Mouse (Mus musculus): ENCODE measurements at regions not wholly inside any gene's neighbourhood (a gene's known extent, or its start where the extent isn't known, plus 50 kb on each side); places are given as distances from the start of the nearest gene placed in this dataset.

- 62% methylated on average over 11 of the region's 11 CpGs for WGBS
- no peaks in the 10 kb centered on the region for H3K27me3 ChIP-seq (ENCODE audit: low read depth, poor library complexity, severe bottlenecking)
- no peak overlapping the region for H3K27ac ChIP-seq
- H3K9me3 ChIP-seq (replicated peaks) = no peaks in the 10 kb centered on the region
- no peaks in the 10 kb centered on the region for H3K36me3 ChIP-seq
- DNase-seq (ENCODE audit: low spot score) = peak; percentile 37
- no peak overlapping the region for H3K4me3 ChIP-seq
- H3K4me1 ChIP-seq = peaks cover 27% of the 10 kb centered on the region
Observed at GRCm38 (mm10) chr3:132425819-132426671, 203.6 kb upstream of the Gimd1 start.

GRCm38 (mm10) chr3:132427244-132427643 is 202.4 kb upstream of the Gimd1 start:
- DNase-seq (ENCODE audit: low spot score) = no peak
- peaks cover 27% of the 10 kb centered on the region for H3K4me1 ChIP-seq
- H3K36me3 ChIP-seq = no peaks in the 10 kb centered on the region
- H3K9me3 ChIP-seq (replicated peaks) = no peaks in the 10 kb centered on the region
- H3K27ac ChIP-seq = peak overlapping the region; percentile 37
- no peak overlapping the region for H3K4me3 ChIP-seq
- no peaks in the 10 kb centered on the region for H3K27me3 ChIP-seq (ENCODE audit: low read depth, poor library complexity, severe bottlenecking)
- 52% methylated on average over 9 of the region's 9 CpGs for WGBS

GRCm38 (mm10) chr3:132428148-132428547 is 201.5 kb upstream of the Gimd1 start:
- WGBS = 59% methylated on average over 17 of the region's 17 CpGs

GRCm38 (mm10) chr3:132431805-132432204 is 197.8 kb upstream of the Gimd1 start:
- Histone ChIP-seq H3K4me1 (peaks cover 13% of the 10 kb centered on the region), H3K36me3 (no peaks in the 10 kb centered on the region), H3K4me3 (no peak overlapping the region), H3K27ac (no peak overlapping the region), H3K27me3 (ENCODE audit: low read depth, poor library complexity, severe bottlenecking) (no peaks in the 10 kb centered on the region), H3K9me3 (replicated peaks) (no peaks in the 10 kb centered on the region)
- DNase-seq (ENCODE audit: low spot score) = no peak

More at GRCm38 (mm10) chr3:132428148-132428547, 201.5 kb upstream of the Gimd1 start:
- no peaks in the 10 kb centered on the region for H3K36me3 ChIP-seq
- H3K4me3 ChIP-seq = no peak overlapping the region
- 0 out of 2 replicates have a peak overlapping the region, but pooled peaks have one; percentile 34 for H3K27ac ChIP-seq
- H3K9me3 ChIP-seq (replicated peaks) = no peaks in the 10 kb centered on the region
- H3K4me1 ChIP-seq = peaks cover 27% of the 10 kb centered on the region
- H3K27me3 ChIP-seq (ENCODE audit: low read depth, poor library complexity, severe bottlenecking) = no peaks in the 10 kb centered on the region
- no peak for DNase-seq (ENCODE audit: low spot score)

GRCm38 (mm10) chr3:132441226-132441625 is 188.4 kb upstream of the Gimd1 start:
- no peak overlapping the region for H3K27ac ChIP-seq
- no peaks in the 10 kb centered on the region for H3K36me3 ChIP-seq
- no peak for DNase-seq (ENCODE audit: low spot score)
- no peaks in the 10 kb centered on the region for H3K9me3 ChIP-seq (replicated peaks)
- no peaks in the 10 kb centered on the region for H3K4me1 ChIP-seq
- no peaks in the 10 kb centered on the region for H3K27me3 ChIP-seq (ENCODE audit: low read depth, poor library complexity, severe bottlenecking)
- WGBS = 91% methylated on average over 6 of the region's 6 CpGs
- H3K4me3 ChIP-seq = no peak overlapping the region

GRCm38 (mm10) chr3:132453927-132454326 is 175.7 kb upstream of the Gimd1 start:
- no peaks in the 10 kb centered on the region for H3K4me1 ChIP-seq
- WGBS = 79% methylated on average over 4 of the region's 4 CpGs
- H3K4me3 ChIP-seq = no peak overlapping the region
- no peak for DNase-seq (ENCODE audit: low spot score)
- no peaks in the 10 kb centered on the region for H3K27me3 ChIP-seq (ENCODE audit: low read depth, poor library complexity, severe bottlenecking)
- no peak overlapping the region for H3K27ac ChIP-seq
- H3K36me3 ChIP-seq = no peaks in the 10 kb centered on the region
- no peaks in the 10 kb centered on the region for H3K9me3 ChIP-seq (replicated peaks)

GRCm38 (mm10) chr3:132462348-132462959 is 167.2 kb upstream of the Gimd1 start:
- 80% methylated on average over 5 of the region's 5 CpGs for WGBS
- Histone ChIP-seq H3K27me3 (ENCODE audit: low read depth, poor library complexity, severe bottlenecking) (no peaks in the 10 kb centered on the region), H3K4me3 (no peak overlapping the region)

GRCm38 (mm10) chr3:132471070-132471469 is 158.6 kb upstream of the Gimd1 start:
- Histone ChIP-seq H3K36me3 (no peaks in the 10 kb centered on the region), H3K9me3 (replicated peaks) (no peaks in the 10 kb centered on the region), H3K4me3 (no peak overlapping the region), H3K4me1 (no peaks in the 10 kb centered on the region), H3K27ac (no peak overlapping the region), H3K27me3 (ENCODE audit: low read depth, poor library complexity, severe bottlenecking) (no peaks in the 10 kb centered on the region)
- DNase-seq (ENCODE audit: low spot score) = no peak
- 48% methylated on average over 4 of the region's 4 CpGs for WGBS

More at GRCm38 (mm10) chr3:132462348-132462959, 167.2 kb upstream of the Gimd1 start:
- no peak overlapping the region for H3K27ac ChIP-seq
- H3K36me3 ChIP-seq = no peaks in the 10 kb centered on the region
- no peak for DNase-seq (ENCODE audit: low spot score)
- H3K4me1 ChIP-seq = no peaks in the 10 kb centered on the region
- H3K9me3 ChIP-seq (replicated peaks) = no peaks in the 10 kb centered on the region

GRCm38 (mm10) chr3:132477768-132478167 is 151.9 kb upstream of the Gimd1 start:
- H3K9me3 ChIP-seq (replicated peaks) = no peaks in the 10 kb centered on the region
- no peak overlapping the region for H3K4me3 ChIP-seq

GRCm38 (mm10) chr3:132479275-132479674 is 150.3 kb upstream of the Gimd1 start:
- no peaks in the 10 kb centered on the region for H3K27me3 ChIP-seq (ENCODE audit: low read depth, poor library complexity, severe bottlenecking)
- WGBS = 79% methylated on average over 2 of the region's 2 CpGs
- DNase-seq (ENCODE audit: low spot score) = no peak
- no peak overlapping the region for H3K27ac ChIP-seq
- no peaks in the 10 kb centered on the region for H3K36me3 ChIP-seq
- H3K9me3 ChIP-seq (replicated peaks) = no peaks in the 10 kb centered on the region
- peaks cover 5% of the 10 kb centered on the region; the same call in 1 of the 2 replicates for H3K4me1 ChIP-seq
- no peak overlapping the region for H3K4me3 ChIP-seq

More at GRCm38 (mm10) chr3:132477768-132478167, 151.9 kb upstream of the Gimd1 start:
- Histone ChIP-seq H3K27ac (no peak overlapping the region), H3K36me3 (no peaks in the 10 kb centered on the region), H3K4me1 (peaks cover 5% of the 10 kb centered on the region; the same call in 1 of the 2 replicates), H3K27me3 (ENCODE audit: low read depth, poor library complexity, severe bottlenecking) (no peaks in the 10 kb centered on the region)
- 86% methylated on average over 5 of the region's 5 CpGs for WGBS
- no peak for DNase-seq (ENCODE audit: low spot score)

- Histone ChIP-seq H3K27ac (no peak overlapping the region), H3K4me3 (no peak overlapping the region), H3K27me3 (ENCODE audit: low read depth, poor library complexity, severe bottlenecking) (no peaks in the 10 kb centered on the region), H3K4me1 (peaks cover under 1% of the 10 kb centered on the region; the same call in 1 of the 2 replicates), H3K36me3 (no peaks in the 10 kb centered on the region), H3K9me3 (replicated peaks) (no peaks in the 10 kb centered on the region)
- 91% methylated on average over 2 of the region's 2 CpGs for WGBS
- no peak for DNase-seq (ENCODE audit: low spot score)
Observed at GRCm38 (mm10) chr3:132484814-132485213, 144.8 kb upstream of the Gimd1 start.

- H3K27me3 ChIP-seq (ENCODE audit: low read depth, poor library complexity, severe bottlenecking) = no peaks in the 10 kb centered on the region
- WGBS = 89% methylated on average over 5 of the region's 5 CpGs
- no peaks in the 10 kb centered on the region for H3K36me3 ChIP-seq
- H3K9me3 ChIP-seq (replicated peaks) = no peaks in the 10 kb centered on the region
- no peaks in the 10 kb centered on the region for H3K4me1 ChIP-seq
- no peak overlapping the region for H3K27ac ChIP-seq
- DNase-seq (ENCODE audit: low spot score) = no peak
- no peak overlapping the region for H3K4me3 ChIP-seq
Observed at GRCm38 (mm10) chr3:132485553-132485952, 144.1 kb upstream of the Gimd1 start.

GRCm38 (mm10) chr3:132506095-132506494 is 123.5 kb upstream of the Gimd1 start:
- H3K36me3 ChIP-seq = no peaks in the 10 kb centered on the region
- no peak overlapping the region for H3K27ac ChIP-seq
- WGBS = 24% methylated on average over 4 of the region's 4 CpGs
- no peaks in the 10 kb centered on the region for H3K9me3 ChIP-seq (replicated peaks)
- no peaks in the 10 kb centered on the region for H3K27me3 ChIP-seq (ENCODE audit: low read depth, poor library complexity, severe bottlenecking)
- H3K4me1 ChIP-seq = 0 out of 2 replicates have a peak, but pooled peaks cover 2% of the 10 kb centered on the region
- DNase-seq (ENCODE audit: low spot score) = peak; percentile 73
- no peak overlapping the region for H3K4me3 ChIP-seq
